Mouse (Mus musculus): Measurements from ENCODE around the gene Glt28d2. TPM values are rescaled to one million over a fixed set of nuclear protein-coding genes. Genes with fewer than 3 reads are reported as not detected.

Gene Glt28d2
- total RNA-seq, 2 experiments from 2014 or later: 0.34 to 0.62 TPM

- DNase-seq (ENCODE audit: low spot score in 2 of 2): no peak
- intact Hi-C loops (cut with DNase I): no loop called here
These were observed 54.7 kb downstream of the Glt28d2 start for GRCm38 (mm10) chr3:85832490-85833155.

- intact Hi-C loops (cut with DNase I): no loop called here
- no peak for DNase-seq (ENCODE audit: low spot score in 2 of 2)
These were observed 55.5 kb downstream of the Glt28d2 start for GRCm38 (mm10) chr3:85831785-85832184.

- DNase-seq (ENCODE audit: low spot score in 2 of 2): no peak
- intact Hi-C loops (cut with DNase I): no loop called here
These were observed 58.3 kb downstream of the Glt28d2 start for GRCm38 (mm10) chr3:85829047-85829446.

GRCm38 (mm10) chr3:85827815-85828214 lies 59.5 kb downstream of the Glt28d2 start:
- DNase-seq (ENCODE audit: low spot score in 2 of 2): no peak
- intact Hi-C loops (cut with DNase I): no loop called here

GRCm38 (mm10) chr3:85827283-85827682 lies 60.0 kb downstream of the Glt28d2 start:
- intact Hi-C loops (cut with DNase I): no loop called here

GRCm38 (mm10) chr3:85820839-85821548 lies 66.3 kb downstream of the Glt28d2 start:
- no peak for DNase-seq (ENCODE audit: low spot score in 2 of 2)
- intact Hi-C loops (cut with DNase I): no loop called here

More at GRCm38 (mm10) chr3:85827283-85827682, 60.0 kb downstream of the Glt28d2 start:
- no peak for DNase-seq (ENCODE audit: low spot score in 2 of 2)

Other genes with a start within 250 kb of the Glt28d2 start
- 1 to 10 TPM; 3.6 to 5.2 TPM for gene Fam160a1, start 70.2 kb downstream of the Glt28d2 start, total RNA-seq (2021)
- 1 to 10 TPM in 1 of 2 experiments, under 1 TPM in 1; 0.69 to 2.2 TPM for gene Gm37240, start within 50 bp of the Glt28d2 start, total RNA-seq (2021)
- 10 to 100 TPM; 17.8 to 22.3 TPM for gene Sh3d19, start 83.6 kb upstream of the Glt28d2 start, total RNA-seq (2021)
- not detected for gene Prss48, start 115.0 kb upstream of the Glt28d2 start, total RNA-seq (2021)